Mouse (Mus musculus): ENCODE measurements at regions not wholly inside any gene's neighbourhood (a gene's known extent, or its start where the extent isn't known, plus 50 kb on each side); places are given as distances from the start of the nearest gene placed in this dataset.

DNA sequence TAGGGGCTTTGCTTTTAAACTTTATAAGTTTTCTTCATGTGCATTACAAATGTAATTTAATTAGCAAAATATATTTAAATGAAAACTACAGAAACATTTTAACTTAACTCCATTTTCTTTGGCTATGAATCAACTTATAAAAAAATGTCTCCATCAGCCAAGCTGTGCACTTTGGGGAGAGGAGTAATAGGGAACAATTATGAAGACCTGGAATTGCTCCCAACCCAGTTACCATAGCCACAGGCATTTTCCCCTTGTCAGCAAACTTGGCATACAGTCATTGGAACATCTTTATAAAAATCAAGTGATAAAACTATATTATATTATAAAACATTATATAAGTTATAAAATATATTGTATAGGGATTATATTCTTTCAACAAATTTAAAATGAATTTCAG is 65.0 kb downstream of the Atxn7l3b start:
- no peak for ATAC-seq (replicated peaks; ENCODE audit: low FRiP score, poor library complexity, severe bottlenecking)

DNA sequence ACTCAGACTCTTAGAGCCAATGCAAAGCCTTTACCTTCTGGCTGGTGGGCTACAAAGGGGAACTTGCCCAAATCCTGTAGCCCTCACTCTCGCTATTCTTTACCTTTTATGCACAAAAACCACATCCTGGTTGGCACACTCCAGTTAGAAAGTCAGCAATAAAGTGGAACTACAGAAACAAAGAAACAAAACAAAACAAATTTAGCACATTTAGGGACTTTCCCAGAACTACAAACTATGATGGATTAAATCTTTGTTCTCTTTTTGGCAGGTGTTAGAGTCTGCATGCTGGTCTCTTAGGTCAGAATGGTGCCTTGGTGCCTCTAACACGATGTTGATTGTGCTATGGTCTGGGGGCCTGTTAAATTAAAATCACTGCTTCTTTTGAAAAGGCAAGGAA is 65.4 kb downstream of the Atxn7l3b start:
- no peak for ATAC-seq (replicated peaks; ENCODE audit: low FRiP score, poor library complexity, severe bottlenecking)

DNA sequence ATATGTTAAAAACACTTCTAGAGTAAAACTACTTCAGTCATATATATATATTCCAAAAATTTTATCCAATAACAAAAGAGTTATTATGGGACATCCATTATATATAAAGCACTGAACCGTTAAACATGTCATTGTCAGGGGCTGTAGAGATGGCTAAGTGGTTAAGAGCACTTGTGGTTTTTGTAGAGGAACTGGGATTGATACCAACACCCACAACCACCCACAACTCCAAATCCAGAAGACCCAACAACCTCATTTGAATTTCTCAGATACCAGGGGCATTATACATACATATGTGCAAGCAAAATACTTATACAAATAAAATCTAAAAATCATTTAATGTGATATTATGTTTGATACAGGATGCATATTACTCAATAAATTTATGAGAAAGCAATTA is 76.8 kb downstream of the Atxn7l3b start:
- ATAC-seq (replicated peaks; ENCODE audit: low FRiP score, poor library complexity, severe bottlenecking): no peak

DNA sequence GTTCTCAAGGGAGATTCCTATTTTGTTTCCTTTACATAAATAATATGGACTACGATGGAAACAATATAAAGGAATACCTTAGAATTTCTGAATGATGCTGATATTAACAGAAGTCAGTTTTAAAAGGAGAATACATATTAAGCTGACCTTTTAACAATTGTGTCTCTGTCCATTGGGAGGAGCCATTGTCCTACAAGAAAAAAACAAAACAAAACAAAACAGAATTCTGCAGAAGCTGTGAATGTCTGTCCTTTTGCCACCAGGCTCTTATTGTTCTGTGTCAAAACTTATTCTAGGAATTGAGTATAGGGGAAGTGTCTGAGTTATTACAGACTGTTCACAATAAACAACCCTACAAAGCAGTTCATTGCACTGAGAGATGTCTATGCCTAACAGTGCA is 82.6 kb downstream of the Atxn7l3b start:
- no peak for ATAC-seq (replicated peaks; ENCODE audit: low FRiP score, poor library complexity, severe bottlenecking)

DNA sequence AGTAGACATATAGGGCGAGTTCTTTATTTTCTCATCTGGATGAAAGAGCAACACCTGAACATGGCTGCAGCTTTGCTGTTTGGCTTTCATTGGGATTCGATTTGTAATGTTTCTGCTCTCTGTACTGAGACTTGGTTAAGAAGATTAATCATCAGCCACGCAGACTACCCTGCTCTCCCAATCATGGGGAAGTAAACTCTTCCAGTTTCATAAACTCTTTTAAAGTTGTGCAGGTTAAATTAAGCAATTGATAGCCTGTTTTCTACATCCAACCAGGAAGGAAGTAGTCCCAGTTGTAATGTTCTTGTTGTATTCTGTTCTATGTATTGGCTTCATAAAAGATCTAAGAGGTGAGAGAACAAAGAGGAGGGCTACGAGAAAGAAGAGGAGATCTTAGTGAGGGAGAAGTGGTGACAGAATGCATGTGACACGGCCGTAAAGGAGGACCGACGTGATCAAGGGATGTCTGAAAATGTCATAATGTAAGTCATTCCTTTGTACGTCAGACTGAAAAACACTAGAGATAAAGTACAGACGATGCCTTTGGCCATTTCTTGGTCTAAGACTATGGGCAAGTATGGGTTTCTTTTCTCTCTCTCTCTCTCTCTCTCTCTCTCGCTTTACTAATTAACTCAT is 91.3 kb downstream of the Atxn7l3b start:
- ATAC-seq (replicated peaks; ENCODE audit: low FRiP score, poor library complexity, severe bottlenecking): no peak

DNA sequence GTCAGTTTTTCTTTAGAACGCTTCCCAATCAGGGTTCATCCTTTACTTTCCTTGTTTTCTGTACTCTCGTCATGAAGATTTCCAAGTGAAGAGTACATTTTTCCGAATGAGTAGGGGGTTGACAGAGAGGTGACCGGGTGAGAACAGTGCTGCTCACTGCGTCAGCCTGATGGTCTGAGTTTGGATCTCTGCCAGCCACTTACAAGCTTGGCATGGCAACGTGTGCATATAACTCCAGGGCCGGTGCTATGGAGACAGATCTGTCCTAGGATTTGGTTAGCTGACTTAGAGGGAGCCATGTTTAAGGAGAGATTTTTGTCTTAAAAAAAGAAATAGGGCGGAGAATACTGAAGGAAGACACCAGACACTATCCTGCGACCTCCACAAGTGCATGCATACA is 92.8 kb downstream of the Atxn7l3b start:
- no peak for ATAC-seq (replicated peaks; ENCODE audit: low FRiP score, poor library complexity, severe bottlenecking)

DNA sequence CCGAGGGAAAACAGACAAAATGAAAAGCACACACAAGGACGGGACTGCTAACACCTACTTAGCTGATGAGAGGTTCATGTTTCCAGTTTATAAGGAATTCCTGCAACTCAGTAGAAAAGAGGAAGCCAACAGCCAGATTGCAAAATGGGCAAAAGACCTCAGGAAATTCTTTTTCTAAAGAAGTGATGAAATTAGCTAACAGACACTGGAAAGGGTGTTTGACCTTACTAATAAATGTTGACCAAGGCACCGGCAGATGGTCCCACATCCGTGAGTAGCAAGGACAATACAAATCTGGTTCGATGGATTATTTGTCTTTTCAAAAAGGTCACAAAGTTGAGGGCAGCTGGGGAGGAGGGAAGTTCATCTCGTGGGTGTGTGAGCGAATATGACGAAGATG is 93.3 kb downstream of the Atxn7l3b start:
- ATAC-seq (replicated peaks; ENCODE audit: low FRiP score, poor library complexity, severe bottlenecking): no peak

DNA sequence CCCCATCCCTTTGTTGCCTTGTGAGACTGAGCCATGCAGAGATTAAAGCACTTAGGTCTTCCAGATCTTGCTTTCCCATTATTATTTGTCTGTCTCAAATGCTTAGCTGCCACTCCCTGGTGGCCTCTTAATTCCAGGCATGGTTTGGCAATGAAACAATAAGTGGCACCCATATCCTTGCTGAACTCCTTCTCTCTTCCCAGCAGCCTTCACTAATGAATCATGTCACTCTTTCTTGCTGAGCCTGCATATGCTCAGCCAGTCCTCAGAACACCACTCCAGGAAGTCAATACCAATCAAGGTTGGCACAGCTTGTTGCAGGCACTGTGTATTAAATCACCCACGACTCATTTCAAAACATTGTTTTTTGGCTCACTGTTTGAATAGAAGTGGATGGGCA is 118.6 kb downstream of the Atxn7l3b start:
- no peak for ATAC-seq (replicated peaks; ENCODE audit: low FRiP score, poor library complexity, severe bottlenecking)

DNA sequence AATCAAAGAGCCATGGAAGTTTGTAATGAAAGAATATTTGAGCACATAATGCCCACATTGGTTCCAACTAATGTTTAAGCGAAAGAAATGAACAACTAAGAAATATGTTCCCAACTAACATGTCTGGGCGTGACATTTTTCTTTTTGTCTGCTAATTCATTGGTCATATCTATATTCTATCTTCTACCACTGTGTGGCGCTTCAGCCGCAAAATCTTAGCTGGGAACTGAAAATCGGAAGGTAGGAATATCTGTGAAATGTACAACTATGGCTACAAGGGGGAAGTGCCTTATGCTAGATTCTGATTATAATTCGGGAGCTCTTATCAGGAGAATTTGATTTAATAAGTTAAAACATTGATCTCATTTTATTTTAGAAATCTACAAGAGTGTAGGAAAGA is 125.2 kb downstream of the Atxn7l3b start:
- ATAC-seq (replicated peaks; ENCODE audit: low FRiP score, poor library complexity, severe bottlenecking): no peak

DNA sequence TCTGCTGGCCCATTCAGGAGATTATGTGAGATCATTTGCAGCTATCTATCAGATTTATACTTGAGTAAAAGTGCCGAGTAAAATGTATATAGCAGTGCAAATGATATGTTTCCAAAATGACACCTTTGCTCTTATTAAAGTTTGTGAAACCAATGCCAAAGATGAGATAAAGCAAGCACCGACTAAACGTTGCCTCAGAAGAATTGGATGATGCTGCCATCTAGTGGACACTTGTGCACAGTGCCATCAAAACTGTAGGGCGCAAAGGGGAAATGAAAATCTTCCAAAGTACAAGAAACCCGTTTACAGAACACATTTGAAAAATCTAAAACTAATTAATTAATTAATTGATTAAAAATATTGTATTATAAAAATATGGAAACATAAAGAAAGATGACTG is 127.2 kb downstream of the Atxn7l3b start:
- peak; percentile 72 for ATAC-seq (replicated peaks; ENCODE audit: low FRiP score, poor library complexity, severe bottlenecking)

DNA sequence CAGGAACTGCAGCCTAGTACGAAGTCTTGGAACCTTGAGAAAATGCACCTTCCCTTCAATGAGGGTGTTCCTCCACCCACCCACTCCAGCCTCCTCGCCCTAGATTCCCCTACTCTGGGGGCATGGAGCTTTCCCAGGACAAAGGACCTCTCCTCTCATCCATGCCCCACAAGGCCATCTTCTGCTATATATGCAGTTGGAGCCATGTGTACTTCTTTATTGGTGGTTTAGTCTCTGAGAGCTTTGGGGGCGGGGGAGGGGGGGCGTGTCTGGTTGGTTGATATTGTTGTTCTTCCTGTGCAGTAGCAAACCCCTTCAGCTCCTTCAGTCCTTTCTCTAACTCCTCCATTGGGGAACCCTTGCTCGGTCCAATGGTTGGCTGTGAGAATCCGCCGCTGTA is 130.2 kb downstream of the Atxn7l3b start:
- ATAC-seq (replicated peaks; ENCODE audit: low FRiP score, poor library complexity, severe bottlenecking): no peak

DNA sequence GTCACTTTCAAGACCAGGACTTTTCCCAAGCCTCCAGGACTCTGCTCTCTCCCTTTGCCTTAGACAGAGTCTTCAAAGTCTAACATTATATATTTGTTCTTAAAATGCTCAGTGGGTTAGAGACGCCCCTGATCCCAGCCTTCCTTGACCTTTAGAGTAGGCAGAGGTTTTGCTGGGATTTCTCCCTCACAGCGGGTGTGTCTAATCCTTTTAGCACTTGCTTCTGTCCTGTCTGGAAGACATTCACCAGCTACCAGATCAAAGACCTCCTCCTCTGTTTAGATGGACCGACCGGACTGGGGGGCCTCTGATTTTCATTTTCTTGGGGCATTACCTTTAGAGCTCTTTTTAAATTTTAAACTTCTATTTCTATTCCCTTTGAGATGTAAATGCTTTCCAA is 130.7 kb downstream of the Atxn7l3b start:
- ATAC-seq (replicated peaks; ENCODE audit: low FRiP score, poor library complexity, severe bottlenecking): no peak

DNA sequence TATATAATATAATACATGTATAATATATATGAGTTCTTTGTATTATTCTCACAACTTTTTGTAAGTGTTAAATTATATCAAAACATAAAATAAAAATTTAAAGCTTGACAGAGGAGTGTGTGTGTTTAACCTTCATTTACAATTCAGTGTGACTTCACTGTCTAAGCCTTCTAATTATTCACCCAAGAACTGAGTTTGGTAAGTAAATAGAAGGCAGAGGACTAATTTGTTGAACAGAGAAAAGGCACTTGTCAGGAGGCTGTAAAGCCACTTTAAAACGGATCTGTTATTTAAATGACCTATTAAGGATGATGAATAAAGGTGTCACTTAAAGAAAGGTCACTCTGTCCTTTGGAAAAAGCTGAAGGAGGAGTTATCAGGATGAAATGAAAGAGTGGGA is 132.9 kb downstream of the Atxn7l3b start:
- no peak for ATAC-seq (replicated peaks; ENCODE audit: low FRiP score, poor library complexity, severe bottlenecking)

DNA sequence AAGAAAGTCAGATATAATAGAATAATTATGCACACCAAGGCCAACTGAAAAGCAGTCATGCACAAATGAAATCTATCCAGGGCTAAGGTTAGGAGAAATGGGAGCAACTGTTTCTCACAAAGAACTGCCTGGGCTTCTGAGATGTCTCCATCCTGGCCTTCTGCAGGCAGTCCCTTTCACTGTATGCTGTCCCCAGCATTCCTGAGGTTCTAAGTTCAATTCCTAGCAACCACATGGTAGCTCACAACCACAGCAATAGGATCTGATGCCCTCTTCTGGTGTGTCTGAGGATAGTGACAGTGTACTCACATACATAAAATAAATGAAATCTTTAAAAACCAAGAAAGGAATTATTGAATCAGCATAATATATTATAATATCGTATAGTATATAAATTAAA is 133.3 kb downstream of the Atxn7l3b start:
- ATAC-seq (replicated peaks; ENCODE audit: low FRiP score, poor library complexity, severe bottlenecking): no peak

DNA sequence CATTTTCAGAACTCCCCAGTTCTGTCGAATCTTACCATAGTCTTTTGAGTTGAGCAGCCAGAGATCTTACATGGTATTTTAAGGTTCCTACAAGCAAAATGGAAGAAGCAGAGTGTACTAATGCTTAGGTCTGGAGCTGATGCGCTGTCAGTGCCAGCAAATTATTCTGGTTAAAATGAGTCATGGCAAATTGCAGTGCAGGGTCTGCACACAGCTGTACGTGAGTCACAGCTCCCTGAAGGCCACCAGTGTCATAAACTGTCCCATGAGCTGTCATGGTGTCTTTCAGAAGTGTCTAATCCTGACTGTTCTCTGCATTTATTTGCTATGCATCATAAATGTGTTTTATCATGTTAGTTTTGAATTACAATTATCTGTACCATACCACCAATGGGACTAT is 140.6 kb downstream of the Atxn7l3b start:
- ATAC-seq (replicated peaks; ENCODE audit: low FRiP score, poor library complexity, severe bottlenecking): no peak

DNA sequence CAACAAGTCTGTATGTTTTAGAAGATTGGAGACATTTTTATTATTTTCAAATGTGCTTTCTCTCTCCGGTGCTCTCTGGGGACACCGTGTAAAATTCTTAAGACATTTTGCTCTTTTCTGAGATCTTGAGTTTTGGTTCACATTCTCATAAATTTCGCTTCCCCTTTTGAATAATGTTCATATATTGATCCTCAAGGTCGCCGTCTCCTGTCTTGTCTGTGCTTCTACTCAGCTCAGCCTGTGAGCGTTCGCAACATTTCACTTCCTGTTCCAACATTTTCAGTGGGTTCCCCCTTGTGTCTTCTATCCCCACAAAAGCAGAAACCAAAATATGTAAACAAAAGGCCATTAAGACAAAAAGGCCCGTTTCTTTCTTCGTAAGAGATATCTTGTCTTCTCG is 154.5 kb downstream of the Atxn7l3b start:
- no peak for ATAC-seq (replicated peaks; ENCODE audit: low FRiP score, poor library complexity, severe bottlenecking)

DNA sequence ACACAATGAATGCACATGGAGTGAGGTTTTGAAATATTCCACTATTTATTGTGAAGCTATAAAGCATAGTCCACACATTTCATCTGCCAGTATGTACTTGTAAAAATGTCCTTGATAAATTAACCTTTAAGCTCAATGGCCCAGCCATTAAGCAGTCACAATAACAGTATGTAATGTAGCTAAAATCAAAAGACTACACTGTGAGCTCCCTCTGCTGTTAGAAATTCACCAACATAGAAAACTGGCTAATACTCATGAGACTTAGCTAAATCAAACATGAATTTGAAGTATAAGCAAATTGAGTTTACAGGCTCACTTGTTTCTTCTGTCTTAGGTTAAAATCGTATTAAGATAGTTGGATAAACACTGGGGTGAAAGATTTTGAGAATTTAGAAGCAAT is 182.1 kb downstream of the Atxn7l3b start:
- ATAC-seq (replicated peaks; ENCODE audit: low FRiP score, poor library complexity, severe bottlenecking): no peak

DNA sequence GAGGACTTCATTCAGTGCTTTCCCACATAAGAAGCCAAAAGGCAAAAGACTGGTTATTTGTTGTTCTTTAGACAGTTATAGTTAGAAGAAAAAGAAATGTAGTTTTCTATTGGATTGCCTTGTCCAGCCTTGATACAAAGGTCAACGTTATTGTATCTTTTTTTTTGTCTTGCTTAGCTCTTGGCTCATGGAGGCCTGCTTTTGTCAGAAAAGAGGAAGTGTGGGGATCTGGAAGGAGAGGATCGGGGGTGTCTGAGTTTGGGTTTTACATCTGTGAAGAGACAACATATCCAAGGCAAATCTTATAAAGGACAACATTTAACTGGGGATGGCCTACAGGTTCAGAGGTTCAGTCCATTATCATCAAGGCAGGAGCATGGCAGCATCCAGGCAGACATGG is 185.3 kb downstream of the Atxn7l3b start:
- ATAC-seq (replicated peaks; ENCODE audit: low FRiP score, poor library complexity, severe bottlenecking): no peak

DNA sequence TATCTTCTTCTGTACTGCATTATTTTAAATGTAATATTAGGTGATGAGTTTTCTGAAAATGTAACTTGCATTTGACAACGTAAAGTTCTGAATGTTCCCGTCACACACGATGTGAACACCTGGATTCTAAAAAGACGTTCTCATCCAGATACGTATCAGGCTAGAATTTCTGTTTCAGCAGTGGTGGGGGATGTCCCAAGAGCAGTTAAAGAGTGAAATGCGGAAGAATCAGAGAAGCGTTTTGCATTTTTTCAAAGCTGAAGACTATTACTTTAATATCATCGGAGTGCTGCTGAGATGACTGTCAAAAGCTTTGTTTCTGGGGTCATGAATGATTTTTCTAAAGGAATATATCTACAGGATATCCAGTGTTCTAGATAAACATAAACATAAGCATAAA is 186.7 kb downstream of the Atxn7l3b start:
- no peak for ATAC-seq (replicated peaks; ENCODE audit: low FRiP score, poor library complexity, severe bottlenecking)

Data from erythroid progenitor cell, adult 5-6 weeks (primary cell).